Mouse (Mus musculus) erythroid progenitor cell, adult 5-6 weeks (primary cell): ENCODE data around the gene Atp2a1. TPM values are rescaled to one million over a fixed set of nuclear protein-coding genes. Genes with fewer than 3 reads are reported as not detected.

Source experiments
- ATAC-seq: replicated peaks from 2 replicates; pipeline ENCODE4 v1.8.0; 2016; ENCODE audit warnings: moderate number of reproducible peaks, mild to moderate bottlenecking, moderate TSS enrichment, inconsistent platforms; ENCODE audit not compliant: poor library complexity, low FRiP score, severe bottlenecking
- total RNA-seq, 2 experiments: library from RNA; stranded (forward) in 1 of 2; stranded (reverse) in 1 of 2; fragments of 150-400 nt in 1 of 2; fragments of 186-747, 209-891 nt in 1 of 2; gene quantifications; 2 replicates each; pipeline versions ENCODE4 v1.2.3 to v1.2.4; 2015 to 2017; ENCODE audit warnings: low replicate concordance in 2 of 2

Atp2a1 gene
- total RNA-seq, 2 experiments from 2014 or later: not detected

DNA sequence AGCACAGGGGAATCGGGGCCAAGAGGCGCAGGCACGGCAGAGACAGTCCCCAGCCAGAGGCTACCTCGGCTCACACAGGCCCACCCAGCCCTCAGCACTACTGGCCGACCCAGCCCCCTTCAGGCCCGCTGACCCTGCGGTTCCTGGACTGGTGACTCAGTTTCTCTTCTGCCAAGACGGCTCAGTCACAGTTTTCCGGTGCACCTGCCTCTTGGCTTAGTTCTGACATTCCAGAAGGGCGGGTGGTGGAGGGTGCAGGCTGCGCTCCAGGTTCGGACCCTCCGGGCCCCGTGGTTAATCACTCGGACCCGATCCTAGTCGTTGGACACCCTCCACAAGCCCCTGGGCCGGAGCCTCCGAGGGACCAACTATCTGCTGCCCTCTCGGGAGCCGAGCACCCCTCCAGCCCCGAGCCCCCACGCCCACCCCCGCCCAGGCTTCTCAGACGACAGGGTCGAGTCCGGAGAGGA lies 11.6 kb upstream of the Atp2a1 start:
- no peak for ATAC-seq

DNA sequence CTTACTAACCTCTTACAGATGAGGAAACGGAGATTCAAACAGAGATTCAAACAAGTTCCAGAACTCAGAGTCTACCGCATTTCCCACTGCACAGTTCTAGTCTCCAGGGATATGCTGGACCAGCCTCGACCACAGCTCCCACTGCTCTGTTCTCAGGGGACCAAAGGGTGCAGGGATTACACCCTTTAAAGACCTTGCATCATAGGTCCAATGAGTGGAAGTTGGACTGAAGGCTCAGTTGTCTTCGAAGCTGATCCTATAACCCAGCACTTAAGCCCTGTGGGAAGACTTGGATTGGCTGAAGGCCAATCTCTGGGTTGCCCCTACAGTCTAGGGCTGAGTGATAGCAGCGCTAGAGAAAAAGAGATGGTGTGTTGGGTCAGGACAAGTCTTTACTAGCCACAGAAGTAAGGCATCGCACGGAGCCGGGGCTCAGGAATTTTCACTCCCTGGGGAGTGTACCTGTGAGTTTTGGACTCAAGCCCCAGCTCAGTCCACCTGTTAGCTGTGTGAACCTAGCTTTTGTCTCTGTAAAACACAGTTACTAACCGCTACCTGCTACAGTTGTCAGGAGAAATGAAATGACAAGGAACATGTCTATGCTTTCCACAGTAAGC lies 10.7 kb upstream of the Atp2a1 start:
- ATAC-seq: no peak

DNA sequence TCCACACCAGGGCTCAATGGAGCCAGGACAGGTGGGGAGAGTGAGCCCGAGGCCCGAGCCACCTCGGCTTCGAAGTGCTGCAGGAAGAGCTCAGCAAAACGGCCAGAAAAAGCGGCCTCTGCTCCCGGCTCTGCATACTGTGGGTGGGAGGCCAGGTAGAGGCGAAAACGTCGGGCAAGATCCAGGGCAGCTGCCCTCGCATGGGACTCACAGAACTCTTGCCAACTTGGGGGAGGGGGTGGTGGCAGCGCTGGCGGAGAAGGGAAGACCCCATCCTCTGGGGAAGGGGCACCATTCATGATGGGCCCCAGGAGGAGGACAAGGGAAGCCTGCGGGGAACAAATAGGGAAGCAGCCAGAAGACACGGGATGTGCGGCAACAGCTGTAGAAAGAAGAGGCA lies 9.8 kb upstream of the Atp2a1 start:
- no peak for ATAC-seq

DNA sequence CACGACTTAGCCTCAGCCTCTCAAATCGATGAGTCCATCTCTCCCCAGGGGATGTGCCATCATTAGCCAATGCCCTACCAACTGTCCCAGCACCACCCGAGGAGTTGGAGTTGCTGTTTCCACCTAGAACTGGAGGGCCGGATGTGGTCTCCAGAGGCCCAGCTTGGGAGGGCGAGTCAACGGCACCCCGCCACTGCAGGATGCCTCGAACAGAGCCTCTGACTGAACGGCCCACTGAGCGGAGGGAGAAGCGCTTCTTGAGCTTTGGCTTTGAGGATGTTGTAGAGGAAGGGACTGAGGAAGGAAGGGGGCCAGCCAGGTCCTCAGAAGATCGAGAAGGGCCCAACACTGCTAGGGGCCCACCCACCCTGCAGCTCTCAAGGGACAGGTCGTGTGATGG lies 9.4 kb upstream of the Atp2a1 start:
- ATAC-seq: no peak

DNA sequence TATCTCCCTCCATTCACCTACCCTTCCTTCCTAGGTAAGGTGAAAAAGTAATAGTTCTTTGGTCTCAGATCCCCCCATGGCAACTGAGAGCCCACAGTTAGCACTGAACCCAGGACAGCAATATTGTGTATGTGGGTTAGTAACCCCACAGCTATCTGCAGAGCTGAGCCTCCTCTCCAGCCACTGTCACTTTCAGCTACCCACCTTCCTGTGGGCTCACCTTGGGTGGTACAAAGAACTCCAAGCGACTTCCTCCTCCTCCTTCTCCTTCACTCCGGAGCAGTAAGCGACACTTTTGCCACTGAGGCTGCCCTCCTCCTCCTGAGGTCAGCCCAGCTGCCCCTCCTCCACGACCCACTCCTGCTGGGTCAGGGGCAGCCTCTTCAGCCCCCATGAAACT lies 8.9 kb upstream of the Atp2a1 start:
- no peak for ATAC-seq

DNA sequence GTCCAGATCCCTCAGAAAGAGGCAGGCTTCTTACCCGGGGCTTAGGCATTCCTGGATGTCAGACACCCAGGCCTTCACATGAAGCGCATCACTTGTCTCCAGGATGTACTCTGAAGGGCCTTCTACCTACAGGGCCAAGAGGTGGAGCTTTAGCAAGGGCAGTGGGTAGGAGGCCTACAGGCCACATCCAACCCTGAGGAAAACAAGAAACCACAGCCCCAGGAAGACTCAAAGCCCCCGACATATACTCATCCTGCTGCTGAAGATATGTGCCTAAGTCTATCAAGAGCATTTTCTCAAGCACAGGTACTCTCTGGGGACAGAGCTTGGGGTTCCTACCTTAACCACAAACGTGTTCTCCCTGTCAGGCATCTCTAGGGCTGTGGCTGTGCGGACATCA lies 8.5 kb upstream of the Atp2a1 start:
- no peak for ATAC-seq

DNA sequence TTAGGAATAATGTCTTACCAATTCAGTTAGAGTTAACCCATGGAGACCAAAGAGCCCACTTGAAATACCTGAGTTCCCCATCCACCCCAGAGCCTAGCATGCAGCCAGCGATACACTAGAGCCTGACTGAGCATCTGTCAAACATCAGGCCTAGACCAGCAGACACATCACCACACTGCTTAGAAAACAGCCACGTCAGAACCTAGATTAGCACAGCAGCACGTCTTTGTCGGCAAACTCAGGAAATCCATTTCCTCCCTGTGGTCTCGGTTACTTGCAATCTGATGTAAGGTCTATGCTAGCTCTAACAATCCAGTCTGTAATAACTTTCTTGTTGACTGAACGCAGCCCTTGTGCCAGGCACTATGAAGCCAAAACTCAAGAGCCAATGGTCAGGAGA lies 7.2 kb upstream of the Atp2a1 start:
- ATAC-seq: no peak

DNA sequence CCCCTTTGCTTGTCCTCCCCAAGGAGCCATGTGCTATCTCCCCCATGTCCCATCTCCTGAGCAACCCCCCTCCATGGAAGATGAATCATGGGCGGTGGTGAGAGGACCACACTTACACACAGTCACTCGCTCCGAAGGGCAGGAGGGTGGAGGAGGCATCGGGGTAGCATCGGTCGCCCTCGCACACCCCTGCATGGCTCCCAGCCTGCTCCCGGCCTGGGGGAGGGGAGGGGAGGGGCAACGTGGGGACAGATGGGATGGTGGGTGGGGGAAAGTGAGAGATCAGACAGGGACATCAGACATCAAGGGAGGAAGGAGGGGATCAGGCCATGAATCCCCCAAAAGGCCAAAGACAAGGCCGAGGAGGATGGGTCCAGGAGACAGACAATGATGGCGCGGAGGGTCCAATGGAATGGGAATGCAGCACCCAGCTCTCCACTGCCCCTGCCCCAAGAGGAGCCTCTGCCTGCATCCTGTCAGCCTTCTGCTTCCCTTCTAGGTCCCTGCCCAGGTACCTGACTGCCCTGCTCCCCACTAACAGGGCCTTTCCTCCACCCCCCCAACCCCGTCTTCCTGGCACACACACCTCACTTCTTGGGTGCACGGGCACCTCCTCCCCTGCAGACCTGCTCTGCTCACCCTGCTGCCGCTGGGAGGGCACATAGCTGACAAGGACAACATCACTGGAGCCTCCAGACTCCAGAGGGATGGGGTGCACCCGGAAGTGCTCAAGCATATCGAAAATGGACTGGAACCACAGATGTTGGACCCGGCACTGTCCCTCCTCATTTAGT lies 5.1 kb upstream of the Atp2a1 start:
- no peak for ATAC-seq

DNA sequence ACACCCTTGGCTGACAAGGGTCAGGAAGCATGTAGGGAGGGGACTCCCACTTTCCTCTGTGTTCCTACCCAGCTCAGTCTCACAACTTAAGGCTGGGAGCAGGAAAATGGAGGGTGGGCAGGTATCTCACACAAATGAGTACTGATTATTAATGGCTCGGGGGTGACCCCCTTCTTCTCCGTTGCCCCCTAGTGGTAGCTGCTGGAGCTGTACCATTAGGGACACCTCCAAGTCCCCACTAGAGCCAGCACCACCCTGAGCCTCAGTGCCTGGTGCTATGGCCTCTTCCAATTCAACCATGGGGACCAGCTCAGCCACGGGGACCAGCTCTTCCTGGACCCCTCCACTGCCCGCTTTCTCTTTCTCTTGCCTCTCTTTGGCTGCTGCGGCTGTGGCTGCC lies 4.4 kb upstream of the Atp2a1 start:
- peak; percentile 74 for ATAC-seq

DNA sequence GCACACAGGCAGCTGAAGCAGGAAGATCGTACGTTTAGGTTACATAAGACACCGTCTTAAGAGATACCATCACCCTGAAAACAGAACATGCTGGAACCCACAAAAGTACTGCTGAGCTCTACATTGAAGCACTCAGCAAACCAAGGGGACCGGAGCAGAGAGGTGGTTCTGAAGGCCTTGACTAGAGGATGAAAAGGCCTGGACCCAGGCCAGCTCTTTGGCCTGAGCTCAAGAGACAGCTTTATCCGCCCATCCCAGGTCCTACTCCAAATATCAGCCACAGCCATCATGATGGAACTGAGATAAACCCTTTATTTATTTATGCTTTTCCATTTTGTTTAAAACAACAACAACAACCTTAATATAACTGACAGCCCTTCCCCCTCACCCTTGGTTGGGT lies 3.8 kb upstream of the Atp2a1 start:
- no peak for ATAC-seq

DNA sequence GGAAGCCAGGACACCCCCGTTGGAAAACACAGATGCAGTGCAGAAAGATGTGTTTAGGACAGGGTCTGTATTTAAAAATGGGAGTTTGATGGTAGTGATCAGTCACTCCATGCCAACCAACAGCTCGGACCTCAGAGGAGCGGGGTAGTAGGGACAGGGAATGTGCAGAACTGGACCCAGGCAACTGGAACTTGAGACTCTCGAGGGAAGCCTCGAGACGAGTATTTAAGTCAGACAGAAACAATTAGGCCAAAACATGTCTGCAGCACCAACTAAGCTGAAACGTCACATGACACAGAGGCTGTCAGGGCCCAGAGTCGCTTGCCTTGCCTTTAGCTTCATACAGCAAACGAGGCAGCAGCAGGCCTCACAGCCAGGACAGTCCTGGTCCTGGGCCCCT lies 3.2 kb upstream of the Atp2a1 start:
- no peak for ATAC-seq

DNA sequence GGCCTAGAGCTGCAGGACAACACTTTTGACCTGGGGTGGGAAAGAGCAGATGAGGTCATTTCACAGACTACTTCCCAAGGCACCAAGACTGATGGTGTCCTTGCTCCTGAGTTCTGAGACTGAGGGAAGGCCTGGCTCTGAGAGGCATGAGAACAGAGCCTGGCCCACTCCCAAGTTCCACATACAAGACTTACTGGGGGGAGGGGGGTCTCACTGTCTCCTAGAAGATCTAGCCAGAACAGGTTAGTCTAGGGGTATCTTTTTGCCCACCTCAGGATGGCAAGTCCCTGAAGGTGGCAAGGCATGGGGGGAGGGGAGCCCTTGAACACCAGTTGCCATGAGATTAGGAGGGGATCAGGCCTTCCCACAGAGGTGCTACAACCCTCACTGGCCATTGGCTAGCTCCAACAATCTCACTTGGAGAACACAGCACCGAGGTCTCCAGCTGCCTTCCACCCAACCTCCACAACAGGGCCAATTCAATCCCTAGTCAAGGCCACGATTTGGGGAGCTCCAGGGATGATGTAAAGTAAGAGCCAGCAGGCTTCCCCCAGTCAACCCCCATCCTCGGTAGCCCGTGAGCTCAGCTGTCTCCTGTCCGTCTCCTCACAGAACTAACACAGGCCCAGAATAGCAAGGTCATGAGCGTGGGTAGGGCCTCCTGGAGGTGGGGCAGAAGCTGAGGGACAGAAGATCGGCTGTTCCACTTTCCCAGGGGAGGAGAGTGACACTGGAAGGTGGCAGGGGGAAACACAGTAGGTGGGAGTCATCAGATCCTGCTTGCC lies 2.5 kb upstream of the Atp2a1 start:
- ATAC-seq: no peak

DNA sequence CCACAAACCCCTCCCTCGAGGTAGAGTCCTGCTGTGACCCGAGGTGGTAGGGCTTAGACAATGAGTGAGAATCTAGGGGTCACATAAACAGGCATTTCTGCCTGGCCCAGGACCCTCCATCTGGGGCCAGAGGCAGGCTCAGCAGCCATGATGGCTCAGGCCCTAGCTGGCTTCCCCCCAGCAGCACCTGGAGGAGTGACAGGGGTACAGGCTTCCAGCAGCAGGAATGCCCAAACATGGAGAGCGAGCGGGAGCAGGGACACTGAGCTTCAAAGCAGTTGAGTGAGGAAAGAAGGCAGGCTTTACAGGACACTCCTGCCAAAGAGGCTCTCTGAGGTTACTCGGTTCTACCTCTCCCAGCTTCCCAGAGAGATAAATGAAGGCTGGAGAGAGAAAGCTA lies 1.9 kb upstream of the Atp2a1 start:
- ATAC-seq: no peak

DNA sequence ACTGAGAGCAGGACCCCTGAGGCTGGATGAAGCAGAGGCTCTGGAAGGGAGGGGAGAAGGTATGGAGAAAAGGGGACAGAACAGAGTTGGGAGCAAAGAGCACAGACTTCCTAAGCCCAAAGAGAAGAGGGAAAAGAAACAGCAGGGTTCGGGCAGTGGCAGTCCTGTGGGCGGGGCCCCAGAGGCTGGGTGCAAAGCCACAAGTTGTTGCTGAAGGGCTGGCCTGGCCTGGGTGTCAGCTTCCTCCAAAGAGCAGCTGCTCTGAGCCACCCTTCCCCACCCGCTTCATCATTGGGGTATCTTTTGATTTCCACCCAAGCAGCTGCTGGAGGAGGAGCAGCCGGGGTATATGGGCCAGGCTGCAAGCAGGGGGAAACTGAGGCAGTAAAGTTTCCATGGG lies 1.2 kb upstream of the Atp2a1 start:
- ATAC-seq: no peak

DNA sequence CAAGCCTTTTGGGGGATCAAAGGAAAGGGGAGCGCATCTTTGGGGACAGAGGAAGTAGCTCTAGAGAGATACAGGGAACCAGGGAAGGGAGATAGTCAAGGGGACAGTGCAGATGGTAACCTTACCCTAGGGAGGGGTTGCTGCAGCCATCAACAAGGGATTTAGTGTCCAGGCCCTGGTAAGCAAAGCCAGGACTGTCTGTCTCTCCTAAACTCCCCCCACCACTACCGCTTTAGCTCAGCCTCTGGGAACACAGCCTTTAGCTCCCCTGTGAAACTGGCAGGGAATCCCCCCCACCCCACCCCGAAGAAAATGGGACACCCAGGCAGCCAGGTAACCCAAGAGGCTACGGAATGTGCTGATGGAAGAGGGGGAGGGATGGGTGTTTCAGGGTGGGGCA lies 639 bp upstream of the Atp2a1 start:
- ATAC-seq: no peak

DNA sequence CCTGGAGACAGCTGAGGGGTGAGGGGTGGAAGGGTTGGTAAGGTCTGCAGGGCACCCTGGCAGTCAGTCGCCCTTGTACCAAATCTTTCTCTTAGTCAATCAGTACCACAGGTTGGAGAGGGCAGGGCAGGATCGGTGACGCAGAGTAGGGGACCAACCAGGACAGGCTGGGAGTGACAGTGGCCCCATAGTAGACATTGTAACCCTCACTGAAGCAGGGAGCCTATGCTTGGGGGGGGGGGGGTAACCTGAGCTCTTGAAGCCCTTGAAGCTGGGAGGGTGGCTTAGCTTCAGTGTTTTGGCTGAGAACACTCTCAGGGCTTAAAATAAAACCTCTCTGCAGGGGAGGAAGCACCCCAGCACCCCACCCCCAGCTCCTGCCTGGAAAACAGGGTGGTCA lies 1.3 kb downstream of the Atp2a1 start:
- no peak for ATAC-seq

DNA sequence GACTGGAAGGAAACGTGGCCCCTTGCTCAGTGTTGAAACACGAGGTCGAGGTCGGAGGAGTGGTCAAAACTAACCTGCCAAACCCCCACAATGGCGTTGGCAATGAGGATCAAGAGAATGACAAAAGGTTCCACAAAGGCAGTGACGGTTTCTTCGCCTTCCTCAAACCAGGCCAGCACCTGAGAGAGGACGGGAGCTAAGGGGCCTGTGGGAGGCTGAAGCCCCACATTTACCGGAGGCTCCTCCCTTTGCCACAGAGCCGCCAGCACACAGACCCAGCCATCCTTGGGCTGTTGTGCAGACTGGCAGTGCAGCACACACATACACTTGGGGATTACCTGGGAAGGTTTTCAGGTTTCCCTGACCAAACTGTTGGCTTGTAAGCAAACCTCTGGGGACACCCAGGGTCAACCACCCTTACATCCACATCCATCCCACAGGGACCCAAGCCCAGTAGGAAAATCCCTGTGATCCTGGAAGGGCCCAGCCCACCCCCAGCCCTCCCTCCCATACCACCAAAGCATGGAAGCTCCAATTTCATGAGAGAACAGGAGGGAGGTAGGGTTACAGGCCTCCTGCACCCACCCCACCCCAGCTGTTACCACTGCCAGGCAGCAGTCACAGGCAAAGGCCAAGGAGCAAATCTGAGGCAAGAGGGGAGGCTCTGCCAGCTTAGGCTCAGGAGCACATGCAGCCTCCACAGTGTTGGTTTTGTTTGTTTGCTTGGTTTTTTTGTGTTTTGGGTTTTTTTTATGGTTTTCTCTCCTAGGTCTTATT lies 2.1 kb downstream of the Atp2a1 start:
- no peak for ATAC-seq

DNA sequence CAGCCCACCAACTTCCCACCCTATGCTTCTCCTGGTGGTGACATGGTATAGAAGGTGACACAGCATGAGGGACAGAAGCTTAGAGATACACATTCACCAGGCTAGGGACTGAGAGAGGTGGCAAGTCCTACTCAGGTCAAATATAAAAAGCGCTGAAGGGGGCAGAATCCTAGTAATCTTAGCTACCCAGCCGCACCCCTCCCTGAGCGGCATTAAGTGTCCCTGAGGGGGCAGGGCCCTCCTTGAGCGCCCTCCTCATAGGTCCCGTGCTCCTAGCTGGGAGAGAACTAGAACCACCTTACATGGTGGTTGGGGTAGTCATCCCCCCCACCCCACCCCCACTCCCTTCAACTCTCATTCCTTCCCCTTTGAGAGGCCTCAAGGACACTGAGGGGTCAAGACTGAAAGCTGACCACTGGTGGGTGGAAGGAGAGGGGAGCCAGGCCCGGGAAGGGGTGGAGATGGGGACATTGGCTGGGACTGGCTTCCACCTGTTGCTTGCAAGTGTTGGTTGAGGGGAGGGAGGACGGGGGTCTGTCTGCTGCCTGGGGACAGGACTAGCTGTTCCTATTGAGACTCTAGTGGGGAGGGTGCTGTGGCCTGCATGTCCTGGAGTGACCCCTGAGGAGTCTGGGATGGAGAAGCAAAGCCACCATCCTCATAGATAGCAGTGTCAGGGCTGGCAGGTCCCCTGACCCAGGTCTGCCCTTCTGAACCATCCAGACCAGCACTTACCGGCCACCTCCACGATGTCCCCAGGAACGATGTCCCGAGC lies 3.9 kb downstream of the Atp2a1 start:
- no peak for ATAC-seq

DNA sequence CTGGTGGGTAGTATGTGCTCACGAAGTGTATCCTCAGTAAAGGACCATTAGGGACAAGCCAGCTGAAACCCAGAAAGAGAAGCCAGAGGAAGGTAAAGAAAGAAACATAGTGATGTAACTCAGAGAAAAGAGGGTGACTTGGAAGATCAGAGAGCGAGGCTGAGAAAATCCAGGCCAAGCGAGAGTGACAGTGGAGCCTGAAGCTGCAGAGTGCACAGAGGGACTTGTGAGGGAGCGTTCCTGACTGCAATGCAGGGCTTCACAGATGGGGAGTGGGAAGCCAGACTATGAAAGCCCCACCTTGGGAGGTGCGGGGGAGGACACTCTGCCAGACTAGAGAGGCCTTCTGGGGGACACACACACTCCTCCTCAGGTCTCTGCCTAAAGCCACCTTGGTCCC lies 4.7 kb downstream of the Atp2a1 start:
- no peak for ATAC-seq
